Mouse (Mus musculus) urinary bladder, postnatal 25 days (tissue): Measurements from ENCODE around the gene Cuta.

Experiments used
- DNase-seq: peaks from one replicate; pipeline ENCODE4 v3.0.0; 2022; ENCODE audit warnings: low spot score

Gene Cuta

DNA sequence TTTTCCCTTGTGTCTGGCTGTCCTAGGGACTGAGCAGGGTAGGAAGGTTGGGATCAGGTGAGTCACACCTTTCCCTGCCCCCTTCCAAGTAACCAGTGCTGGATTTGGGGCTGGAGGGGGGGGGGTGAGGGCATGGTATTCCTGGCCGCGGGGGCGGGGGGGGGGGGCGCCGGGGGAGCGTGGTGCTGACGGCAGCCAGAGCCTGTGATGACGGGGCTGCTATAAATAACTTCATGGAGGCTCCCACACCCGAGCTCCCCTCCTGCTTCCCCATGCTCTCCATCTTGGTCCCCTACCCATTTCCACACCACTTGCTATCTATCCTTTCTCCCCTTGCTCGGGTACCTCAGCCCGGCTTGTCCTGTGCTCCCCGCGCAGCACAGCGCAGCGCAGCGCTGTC is 14.4 kb upstream of the Cuta start:
- DNase-seq: no peak

DNA sequence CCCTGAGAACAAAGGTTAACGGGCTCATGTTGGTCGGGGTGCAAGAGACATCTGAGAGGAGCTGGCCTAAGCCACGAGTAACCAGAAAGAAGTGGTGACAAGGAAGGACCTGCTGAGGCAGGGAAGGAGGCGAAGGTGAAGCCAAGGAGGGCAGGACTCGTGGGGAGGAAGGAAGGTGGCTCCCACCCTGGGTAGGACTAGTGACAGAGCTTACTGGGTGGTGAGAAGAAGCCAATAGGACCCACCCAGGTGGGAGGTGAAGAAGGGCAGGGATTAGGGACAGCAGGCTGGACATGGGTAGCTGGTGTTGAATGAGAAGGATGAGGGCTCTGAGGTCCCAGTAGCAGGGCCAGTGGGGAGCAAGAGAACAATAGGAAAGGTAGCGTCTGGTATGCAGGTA is 13.8 kb upstream of the Cuta start:
- DNase-seq: no peak

DNA sequence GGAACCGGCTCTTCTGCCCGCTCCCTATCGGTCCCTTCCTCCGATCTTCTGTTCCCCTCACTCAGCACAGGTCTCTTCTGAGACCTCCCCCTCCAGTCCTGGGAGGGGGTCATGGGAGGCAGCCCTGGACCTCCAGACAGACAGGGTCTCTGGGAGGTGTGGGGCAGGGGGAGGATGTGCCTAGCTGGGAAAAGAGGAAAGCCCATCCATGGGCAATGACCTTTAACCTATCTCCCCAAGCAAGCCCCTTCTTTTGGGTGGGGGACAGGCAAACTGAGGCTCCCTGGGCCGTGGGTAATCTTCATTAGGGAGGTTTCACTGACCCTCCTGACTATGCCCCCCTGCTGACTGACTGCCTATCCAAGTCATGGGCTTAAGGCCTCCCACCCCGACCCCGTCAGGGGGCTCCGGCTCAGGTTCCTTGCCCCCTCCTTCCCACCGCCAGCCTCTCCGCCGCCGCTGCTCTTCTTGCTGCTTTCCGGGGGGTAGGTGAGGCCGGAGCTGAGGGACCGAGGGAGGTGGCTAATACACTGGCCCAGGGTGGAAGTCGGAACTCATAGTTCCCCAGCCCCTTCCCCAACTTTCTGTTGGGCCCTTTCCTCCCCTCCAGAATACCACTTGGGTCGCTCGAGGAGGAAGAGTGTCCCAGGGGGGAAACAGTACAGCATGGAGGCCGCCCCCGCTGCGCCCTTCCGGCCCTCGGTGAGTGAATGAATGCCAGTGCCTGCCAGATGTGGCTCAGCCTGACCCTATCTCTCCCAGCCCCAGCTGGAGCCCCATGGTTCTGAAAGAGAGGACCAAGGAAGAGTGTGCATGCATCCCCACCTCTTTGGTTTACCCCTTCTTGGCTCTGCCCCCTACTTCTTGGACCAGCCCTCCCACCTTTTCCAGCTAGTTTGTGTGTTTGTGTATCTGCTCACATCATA is 12.8 kb upstream of the Cuta start:
- DNase-seq: no peak

DNA sequence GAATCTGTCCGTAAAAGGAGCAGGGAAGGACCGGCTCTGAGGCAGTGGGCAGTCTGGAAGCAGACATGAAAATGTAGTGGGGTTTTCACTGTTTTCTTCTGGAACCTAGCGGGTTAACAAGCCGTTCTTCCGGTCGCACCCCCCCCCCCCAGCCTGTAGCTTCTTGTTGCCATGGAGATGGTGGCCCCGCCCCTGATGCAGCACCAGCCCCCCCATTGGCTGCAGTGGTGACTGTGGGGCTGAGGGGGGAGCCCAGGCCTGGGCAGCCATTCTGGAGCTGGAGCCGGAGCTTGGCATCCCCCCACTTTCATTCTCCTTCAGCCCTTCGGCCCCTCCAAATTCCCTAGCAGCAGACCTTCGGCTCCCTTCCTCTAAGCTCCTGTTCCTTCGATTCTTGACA is 12.0 kb upstream of the Cuta start:
- peak; percentile 52 for DNase-seq

DNA sequence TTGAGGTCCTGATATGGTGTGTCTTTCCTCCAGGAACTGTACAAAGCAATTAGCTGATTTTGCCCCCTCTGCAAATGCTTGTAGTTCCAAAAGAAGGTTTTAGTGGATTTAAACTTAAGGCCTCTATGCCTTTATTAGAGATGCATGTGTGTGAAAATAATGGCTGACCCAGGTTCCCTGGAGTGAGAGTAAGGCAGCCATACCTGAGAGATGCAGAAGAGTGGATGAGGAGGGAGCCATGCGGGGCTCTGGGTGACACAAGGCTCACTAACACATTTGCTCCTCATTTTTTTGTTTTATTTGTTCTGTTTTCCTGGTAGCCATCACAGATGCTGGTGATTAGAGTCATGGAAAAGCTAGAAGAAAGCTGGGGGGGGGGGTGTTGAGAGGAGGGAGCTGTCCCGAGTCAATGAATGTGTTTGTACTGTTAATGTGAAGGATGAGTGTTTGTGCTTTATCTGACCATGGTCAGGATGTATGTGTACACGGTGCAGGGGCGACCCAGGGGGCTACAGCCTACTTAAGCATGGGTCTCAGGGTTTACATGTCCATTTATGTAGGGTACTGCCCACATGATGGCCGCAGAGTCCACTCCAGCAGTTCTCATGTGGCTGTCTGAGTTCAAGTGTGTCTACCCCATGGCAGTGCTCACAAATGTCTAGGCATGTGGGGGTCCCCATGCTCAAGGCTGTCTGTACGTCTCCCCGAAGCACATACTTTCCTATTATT is 11.4 kb upstream of the Cuta start:
- DNase-seq: no peak

DNA sequence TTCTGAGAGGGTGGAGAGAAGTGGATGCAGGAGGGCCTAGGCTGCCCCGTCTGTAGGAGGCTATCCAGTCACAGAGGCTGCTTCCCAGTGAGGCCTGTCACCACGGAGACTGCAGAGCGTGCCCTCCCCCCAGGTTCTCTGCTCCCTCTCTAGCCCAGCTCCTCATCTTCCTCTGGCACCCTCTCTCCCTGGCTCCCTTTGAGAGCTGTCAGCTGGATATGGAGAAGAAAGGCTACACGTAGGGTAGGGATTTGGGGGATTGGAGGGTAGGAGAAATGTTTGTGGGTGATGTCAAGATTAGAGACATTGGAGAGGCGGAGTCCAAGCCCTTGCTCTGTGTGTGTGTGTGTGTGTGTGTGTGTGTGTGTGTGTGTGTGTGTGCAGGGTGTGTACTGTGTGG is 10.5 kb upstream of the Cuta start:
- DNase-seq: no peak

DNA sequence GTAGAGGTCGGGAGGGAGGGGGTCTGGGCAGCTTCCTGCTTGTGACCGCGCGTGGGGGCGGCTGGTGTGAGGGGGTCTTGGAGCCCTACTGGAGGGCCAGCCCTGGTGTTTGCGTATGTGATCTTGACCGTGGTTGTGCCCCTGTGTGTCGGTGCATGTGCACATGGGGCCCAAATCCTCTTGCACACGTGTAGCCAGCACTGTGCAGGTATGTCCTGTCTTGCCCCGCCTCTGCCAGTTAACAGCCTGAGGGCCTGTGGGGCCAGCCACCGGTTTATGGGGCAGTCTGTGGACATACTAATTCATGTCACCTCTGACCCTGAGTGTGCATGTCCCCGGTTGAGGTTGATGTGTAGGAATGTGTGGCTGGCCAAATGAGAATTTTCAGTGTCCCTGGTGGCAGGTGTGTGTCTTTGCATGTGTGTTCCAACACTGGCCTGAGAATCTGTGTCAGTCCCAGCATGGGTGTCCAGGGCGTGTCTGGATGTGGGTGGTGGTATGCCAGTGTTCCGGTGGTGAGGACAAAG is 9.7 kb upstream of the Cuta start:
- no peak for DNase-seq

DNA sequence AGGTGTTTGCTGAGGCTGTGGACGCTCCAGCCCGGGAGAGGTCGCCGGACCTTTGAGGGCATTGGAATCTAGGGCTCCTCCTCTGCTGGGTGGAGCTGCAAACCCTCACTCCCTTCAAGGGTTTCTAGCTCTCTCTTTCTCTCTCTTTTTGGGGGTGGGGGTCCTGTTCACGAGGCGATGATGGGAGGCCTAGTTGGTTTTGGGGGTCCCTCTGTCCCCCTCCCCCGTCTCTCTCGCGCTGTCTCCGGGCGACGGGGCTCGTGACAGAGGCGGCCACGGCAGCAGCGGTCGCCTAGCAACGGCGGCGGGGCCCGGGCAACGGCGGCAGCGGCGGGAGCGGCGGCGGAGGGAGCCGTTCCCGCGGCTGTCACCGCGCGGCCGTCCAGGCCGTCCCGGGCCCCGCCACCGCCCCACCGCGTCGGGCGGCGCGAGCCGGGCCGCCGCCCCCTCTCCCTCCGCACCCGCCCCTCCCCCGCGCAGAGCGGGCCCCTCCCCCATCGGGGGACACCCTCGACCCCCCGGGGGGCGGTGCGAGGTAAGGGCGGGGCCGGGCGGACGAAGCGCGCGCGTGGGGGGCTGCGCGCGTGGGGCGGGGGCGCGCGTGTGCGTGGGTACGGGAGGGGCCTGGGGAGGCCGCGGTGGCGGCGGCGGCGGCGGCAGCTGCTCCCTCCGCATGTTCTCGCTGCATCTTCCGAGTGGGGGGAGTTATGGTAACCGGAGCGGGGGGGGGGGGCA is 9.1 kb upstream of the Cuta start:
- peak; percentile 57 for DNase-seq

DNA sequence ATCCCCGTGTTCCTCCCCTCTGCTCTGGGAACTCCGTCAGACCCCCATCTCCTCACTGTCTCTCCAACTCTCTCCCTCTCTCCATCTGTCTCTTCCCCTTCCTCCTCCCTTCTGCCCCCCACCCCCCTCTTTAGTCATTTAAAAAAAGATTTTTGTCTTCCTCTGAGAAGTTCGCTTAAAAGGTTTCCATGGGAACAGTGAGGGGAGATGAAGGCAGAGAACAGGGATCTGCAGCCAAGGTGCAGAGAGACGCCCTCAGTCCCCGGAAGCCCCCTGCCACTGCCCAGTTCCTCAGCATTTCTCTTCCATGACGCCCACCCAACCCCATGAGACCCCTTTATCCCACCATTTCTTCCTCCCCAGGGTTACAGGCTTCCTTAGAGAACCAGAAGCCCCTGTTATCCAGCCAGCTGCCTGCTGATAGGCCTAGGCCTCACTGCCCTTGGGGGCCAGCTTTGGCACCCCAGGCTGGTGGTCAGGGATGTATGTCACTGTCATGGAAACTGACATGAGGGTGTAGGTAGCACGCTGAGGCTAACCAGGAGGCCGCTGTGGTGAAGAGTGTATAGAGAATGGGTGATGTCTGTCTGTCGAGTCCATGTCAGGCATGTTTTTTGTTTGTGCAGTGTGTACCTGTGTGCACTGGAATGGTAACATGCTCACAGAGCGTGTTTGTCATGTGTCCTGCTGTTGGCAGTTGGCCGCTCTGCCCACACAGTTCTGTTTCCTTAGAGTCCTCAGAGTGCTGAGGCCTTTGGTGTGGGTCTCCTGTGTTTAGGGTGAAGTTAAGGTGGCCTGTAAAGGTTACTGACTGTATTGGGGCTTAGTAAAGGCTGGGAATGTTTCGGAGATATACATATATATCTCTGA is 8.1 kb upstream of the Cuta start:
- DNase-seq: no peak

DNA sequence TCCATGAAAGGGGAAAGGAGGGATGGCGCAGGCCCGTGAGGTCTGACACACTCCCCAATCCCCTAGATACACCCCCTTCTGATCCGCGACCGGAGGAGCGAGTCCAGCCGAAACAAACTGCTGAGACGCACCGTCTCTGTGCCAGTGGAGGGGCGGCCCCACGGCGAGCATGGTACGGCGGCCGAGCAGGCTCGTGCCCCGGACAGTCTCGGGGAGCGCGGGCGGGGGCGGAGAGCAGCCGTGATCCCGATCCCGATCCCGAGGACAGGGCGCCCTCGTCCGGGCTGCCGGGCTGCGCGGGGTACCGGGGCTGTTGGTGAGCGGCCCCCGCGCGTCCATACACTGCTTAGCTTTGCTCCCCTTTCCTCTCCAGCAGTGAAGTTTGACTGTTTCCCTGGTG is 7.2 kb upstream of the Cuta start:
- DNase-seq: peak; percentile 75

DNA sequence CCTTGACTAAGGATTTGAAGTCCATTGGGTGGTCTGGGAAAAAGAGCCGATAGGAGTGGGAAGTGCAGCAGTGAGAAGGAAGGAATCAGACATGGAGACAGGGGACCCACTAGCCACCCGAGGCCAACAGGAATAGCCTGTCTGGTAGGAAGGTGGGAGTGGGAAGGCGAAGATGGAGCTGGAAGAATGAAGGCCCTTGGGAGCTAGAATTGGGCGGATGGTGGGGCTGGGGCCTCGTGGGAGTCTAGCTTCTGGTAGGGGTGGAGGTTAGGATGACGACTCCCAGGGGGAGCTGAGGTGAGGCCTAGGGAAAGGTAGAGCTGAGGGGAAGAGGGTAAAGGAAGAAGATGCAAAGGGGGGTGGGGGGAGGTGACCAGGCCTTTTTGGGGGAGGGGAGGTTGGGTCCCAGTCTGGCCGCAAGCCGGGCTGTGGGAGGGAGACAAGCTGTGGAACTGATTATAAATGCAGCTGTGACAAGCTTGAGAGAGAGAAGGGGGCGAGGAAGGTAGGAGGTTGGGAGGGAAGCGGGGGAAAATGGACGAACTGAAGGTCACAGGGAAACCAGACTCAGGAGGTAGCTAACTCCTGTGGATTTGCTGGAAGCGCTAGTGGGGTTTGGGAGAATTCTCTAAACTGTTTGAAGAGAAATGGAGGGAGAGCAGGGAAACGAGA is 6.6 kb upstream of the Cuta start:
- no peak for DNase-seq

DNA sequence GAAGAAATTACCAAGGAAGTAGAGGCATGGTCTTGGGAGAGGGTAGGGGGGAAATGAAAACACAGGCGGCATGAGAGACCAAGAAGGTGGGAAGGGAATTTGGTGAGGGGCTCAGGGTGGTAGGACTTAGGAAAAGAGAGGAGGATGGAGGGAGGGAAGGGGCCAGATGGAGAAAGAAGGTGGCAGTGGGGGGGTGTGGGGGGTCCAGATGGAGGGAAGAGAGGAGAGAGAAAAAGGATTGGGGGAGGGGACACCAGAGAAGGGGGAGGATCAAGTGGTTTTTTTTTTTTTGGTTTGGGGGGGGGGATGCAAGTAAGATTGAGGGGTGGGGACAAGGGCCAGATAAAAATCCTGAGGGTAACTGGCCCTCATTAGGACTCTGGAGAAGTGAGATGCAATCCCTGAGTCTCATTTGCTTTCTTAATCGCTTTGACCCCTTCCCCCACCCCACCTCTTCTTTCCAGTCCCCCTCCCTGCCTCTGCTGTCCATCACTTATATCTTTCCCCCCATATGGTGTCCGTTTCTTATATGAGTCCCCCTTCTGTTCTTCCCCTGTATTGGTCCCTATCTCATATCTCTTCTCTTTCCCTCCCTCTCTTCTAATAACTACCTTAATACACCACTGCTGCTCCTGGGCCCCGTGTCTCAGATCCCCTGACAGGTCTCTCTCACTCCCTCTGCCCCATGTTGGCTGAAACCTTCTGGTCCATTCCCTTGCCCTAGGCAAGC is 2.6 kb upstream of the Cuta start:
- no peak for DNase-seq

DNA sequence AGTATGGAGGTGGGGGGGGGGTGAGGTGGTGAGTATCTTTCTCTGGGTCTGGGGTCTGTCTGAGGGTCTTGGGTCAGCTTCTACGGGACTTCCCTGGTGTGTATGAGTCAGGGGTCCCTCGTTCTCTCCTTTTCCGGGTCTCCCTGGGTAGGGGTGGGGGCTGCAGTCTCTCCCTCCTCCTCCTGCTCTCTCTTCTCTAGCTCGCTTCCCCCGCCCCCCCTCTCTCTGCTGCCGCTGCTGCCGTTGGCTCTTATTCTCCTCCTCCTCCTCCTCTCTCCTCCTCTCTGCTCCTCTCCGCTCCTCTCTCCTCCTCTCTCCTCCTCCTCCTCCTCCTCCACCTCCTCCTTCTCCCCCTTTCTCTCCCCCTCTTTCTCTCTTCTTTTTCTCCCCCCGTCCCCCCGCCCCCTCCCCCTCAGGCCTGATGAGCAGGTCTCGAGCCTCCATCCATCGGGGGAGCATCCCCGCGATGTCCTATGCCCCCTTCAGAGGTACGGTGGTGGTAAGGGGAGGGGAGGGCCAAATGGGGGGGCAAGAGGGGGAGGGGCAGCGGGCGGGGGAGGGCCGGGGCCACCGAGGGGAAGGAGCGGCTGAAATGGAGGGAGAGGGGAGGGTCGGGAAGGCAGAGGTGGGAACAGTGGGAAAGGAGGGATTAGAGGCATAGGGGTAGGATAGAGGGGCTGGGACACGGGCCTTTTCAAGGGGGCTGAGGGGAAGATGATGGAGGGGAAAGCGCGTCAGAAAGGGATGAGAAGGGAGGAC is 1.8 kb upstream of the Cuta start, which contains the start of gene Syngap1:
TSS of gene Syngap1 (plus strand) at position 223 of the 759 bp plus-strand sequence.
- no peak for DNase-seq

DNA sequence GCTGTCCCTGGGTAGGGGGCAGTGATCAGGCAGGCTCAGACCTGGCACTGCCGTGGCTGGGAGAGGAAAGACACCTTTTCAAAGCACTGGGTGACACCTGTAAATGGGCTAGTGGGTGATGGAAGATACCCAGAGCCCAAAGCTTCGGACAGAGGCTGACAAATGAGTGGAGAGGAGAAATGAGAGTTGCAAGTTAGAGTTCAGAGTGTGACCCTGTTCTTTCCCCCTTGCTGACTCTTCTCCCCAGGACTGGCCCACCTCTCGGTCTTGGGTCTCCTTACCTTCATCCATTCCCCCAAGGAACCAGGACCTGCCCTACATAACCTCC is 568 bp upstream of the Cuta start:
- no peak for DNase-seq

DNA sequence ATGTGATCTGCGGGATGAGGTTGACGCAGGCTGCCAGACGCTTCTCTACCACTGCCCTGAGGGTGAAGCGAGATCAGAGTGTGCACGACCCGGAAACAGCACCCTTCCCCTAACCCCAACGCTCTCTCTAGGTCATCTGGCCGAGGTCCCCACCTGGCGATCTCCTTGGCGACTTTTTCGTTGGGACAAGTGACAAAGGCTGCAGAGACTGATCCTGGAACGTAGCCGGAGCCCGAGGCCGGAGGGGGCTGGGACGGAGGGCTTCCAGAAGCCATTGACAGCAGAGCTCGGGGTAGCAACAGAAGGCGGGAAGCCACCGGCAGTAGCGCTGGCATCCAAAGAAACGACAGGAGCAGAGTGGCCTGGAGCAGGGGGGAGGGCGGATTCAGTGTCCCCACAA is 638 bp downstream of the Cuta start:
- DNase-seq: no peak

DNA sequence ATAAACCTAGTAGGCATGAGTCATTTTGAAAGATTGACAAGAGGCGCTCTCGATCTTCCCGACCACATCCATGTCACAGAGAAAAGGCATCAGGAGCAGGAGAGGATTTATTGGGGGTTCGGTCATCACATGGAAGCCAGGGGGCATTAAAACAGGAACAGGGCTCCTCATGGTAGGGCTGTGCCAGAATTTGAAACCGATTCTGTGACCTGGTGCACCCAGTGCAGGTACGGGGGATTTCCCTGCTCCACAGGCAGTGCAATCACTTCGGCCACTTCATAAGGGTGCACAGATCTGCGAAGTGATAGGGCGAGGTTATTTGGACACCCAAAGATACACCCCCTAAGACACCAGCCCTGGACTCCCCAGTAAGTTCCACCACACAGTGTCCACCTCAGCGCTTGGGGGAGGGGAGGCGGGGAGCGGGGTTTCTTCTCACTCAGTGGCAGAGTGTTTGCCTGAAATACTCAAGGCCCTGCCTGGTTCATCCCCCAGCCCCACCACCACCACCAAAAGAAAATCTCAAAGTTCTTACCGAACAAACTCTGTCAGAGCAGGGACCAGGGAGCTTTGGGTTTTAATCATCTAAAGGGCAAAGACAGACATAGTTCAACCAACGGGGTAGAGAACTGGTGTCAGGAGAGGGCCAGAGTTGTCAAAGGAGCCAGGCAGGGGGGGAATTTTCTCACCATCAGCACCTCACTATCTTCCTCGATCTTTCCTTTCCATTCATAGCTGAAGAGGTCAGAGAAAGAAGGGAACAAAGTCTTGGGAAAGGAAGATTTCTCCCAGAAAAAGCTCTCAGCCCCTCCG is 1.3 kb downstream of the Cuta start:
- DNase-seq: no peak

DNA sequence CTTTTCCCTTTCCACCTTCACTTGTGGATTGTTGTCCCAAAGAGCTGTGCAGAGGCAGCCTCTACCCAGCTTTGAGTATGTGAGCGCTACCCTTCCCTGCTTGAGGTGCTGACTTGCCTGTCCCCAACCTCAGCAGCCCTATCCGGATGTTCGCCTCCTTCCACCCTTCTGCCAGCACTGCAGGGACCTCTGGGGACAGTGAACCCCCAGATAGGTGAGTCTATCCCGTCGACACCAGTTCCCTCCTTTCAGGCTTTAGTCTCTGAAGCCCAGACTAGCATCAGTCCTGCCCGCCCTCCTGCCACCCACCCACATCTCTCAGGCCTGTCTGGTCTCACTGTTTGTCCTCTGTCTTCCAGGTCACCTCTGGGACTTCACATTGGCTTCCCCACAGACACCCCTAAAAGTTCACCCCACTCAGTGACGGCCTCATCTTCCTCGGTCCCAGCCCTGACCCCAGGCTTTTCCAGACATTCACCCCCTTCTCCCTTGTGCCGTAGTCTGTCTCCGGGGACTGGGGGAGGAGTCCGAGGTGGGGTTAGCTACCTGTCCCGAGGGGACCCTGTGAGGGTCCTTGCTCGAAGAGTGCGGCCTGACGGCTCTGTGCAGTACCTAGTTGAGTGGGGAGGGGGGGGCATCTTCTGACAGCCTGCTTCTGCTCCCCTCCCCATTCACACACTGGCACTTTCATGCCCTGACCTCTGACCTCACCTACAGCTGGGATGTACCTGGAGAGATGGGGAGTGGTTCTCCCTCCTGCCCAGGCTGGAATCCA is 2.3 kb downstream of the Cuta start:
- DNase-seq: no peak

DNA sequence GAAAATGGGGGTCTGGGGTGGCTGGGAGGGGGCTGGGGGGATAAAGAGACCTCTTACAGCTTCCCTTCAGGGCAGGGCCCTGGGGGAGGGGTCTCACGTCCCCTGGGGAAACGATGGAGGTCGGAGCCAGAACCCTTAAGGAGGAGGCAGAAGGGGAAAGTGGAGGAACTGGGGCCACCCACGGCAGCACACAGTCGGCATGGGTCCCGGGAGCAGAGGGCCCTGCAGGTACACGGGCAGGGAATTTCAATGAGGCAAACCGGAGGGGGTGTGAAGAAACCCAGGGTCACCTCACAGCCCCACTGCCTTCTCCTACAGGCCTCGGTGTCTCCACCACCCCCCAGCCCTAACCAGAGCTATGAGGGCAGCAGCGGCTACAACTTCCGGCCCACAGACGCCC is 2.9 kb downstream of the Cuta start:
- no peak for DNase-seq
